Mouse (Mus musculus): ENCODE data around the gene Lrrc23. TPM values are rescaled to one million over a fixed set of nuclear protein-coding genes. Genes with fewer than 3 reads are reported as not detected.
A peak's percentile ranks its signal among the peaks of the same experiment; 100 is the strongest.

Lrrc23 gene
- polyA plus RNA-seq, 1 experiment from 2014 or later = 0.83 TPM

- Histone ChIP-seq H3K9me3 (replicated peaks) (no peaks in the 10 kb centered on the region), H3K9ac (no peak overlapping the region), H3K4me3 (no peak overlapping the region), H3K4me2 (no peak overlapping the region), H3K27me3 (peaks cover 11% of the 10 kb centered on the region; the same call in 1 of the 2 replicates), H3K36me3 (no peaks in the 10 kb centered on the region), H3K27ac (no peak overlapping the region), H3K4me1 (replicated peaks) (peaks cover 28% of the 10 kb centered on the region)
- no peak for ATAC-seq (replicated peaks; ENCODE audit: insufficient number of reproducible peaks, insufficient read depth, low FRiP score, low read depth)
- 80% methylated on average over 7 of the region's 7 CpGs for WGBS
These were observed 13.6 kb downstream of the Lrrc23 start for GRCm38 (mm10) chr6:124765951-124766350.

DNA sequence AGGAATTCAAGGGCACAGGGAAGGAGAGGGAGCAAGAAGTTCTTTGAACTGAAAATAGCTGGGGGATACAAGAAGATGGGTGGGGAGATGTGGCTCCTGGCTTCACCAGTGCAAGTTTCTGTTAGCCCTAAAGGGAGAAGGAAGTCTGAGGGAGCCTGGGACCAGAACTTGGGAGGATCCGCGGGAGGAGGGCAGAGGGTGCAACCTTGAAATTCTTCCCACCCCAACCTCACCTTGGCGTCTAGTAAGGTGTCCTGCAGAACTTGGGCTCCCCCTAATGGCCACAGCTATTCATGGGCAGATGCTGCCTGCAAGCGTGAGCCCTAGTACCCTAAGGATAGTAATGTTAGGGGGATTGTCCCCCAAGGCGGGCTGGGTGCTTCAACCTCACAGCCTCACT, 20.3 kb downstream of the Lrrc23 start:
- no peaks in the 10 kb centered on the region for H3K36me3 ChIP-seq
- peak overlapping the region; percentile 87 for H3K4me2 ChIP-seq
- H3K9me3 ChIP-seq (replicated peaks) = no peaks in the 10 kb centered on the region
- no peak; the same call in 1 of the 2 replicates for ATAC-seq (replicated peaks; ENCODE audit: insufficient number of reproducible peaks, insufficient read depth, low FRiP score, low read depth)
- H3K27ac ChIP-seq = peak overlapping the region; percentile 96
- H3K4me1 ChIP-seq (replicated peaks) = peaks cover 41% of the 10 kb centered on the region
- no peaks in the 10 kb centered on the region for H3K27me3 ChIP-seq
- 1% methylated on average over 5 of the region's 5 CpGs for WGBS
- peak overlapping the region; percentile 26; the same call in 1 of the 2 replicates for H3K9ac ChIP-seq
- H3K4me3 ChIP-seq = peak overlapping the region; percentile 13

GRCm38 (mm10) chr6:124758849-124759232, 20.7 kb downstream of the Lrrc23 start:
- no peak for ATAC-seq (replicated peaks; ENCODE audit: insufficient number of reproducible peaks, insufficient read depth, low FRiP score, low read depth)

GRCm38 (mm10) chr6:124757909-124758848, 21.3 kb downstream of the Lrrc23 start:
- 35% methylated on average over 5 of the region's 5 CpGs for WGBS

More at GRCm38 (mm10) chr6:124758849-124759232, 20.7 kb downstream of the Lrrc23 start:
- no peaks in the 10 kb centered on the region for H3K27me3 ChIP-seq
- peak overlapping the region; percentile 26; the same call in 1 of the 2 replicates for H3K9ac ChIP-seq
- WGBS = 38% methylated on average over 2 of the region's 2 CpGs
- peaks cover 45% of the 10 kb centered on the region for H3K4me1 ChIP-seq (replicated peaks)
- no peaks in the 10 kb centered on the region for H3K9me3 ChIP-seq (replicated peaks)
- H3K4me3 ChIP-seq = peak overlapping the region; percentile 13
- H3K4me2 ChIP-seq = peak overlapping the region; percentile 87
- H3K36me3 ChIP-seq = no peaks in the 10 kb centered on the region
- peak overlapping the region; percentile 96 for H3K27ac ChIP-seq

GRCm38 (mm10) chr6:124757351-124757880, 22.1 kb downstream of the Lrrc23 start:
- no peaks in the 10 kb centered on the region for H3K27me3 ChIP-seq
- no peaks in the 10 kb centered on the region for H3K9me3 ChIP-seq (replicated peaks)
- H3K9ac ChIP-seq = peak overlapping the region; percentile 89
- H3K27ac ChIP-seq = peak overlapping the region; percentile 96
- peaks cover 48% of the 10 kb centered on the region for H3K4me1 ChIP-seq (replicated peaks)
- ATAC-seq (replicated peaks; ENCODE audit: insufficient number of reproducible peaks, insufficient read depth, low FRiP score, low read depth) = no peak
- H3K36me3 ChIP-seq = no peaks in the 10 kb centered on the region
- WGBS = 15% methylated on average over 5 of the region's 5 CpGs
- H3K4me2 ChIP-seq = peak overlapping the region; percentile 87
- H3K4me3 ChIP-seq = peak overlapping the region; percentile 84

More at GRCm38 (mm10) chr6:124757909-124758848, 21.3 kb downstream of the Lrrc23 start:
- peaks cover 48% of the 10 kb centered on the region for H3K4me1 ChIP-seq (replicated peaks)
- H3K4me3 ChIP-seq = peak overlapping the region; percentile 84
- no peak for ATAC-seq (replicated peaks; ENCODE audit: insufficient number of reproducible peaks, insufficient read depth, low FRiP score, low read depth)
- peak overlapping the region; percentile 96 for H3K27ac ChIP-seq
- peak overlapping the region; percentile 89 for H3K9ac ChIP-seq
- peak overlapping the region; percentile 87 for H3K4me2 ChIP-seq
- no peaks in the 10 kb centered on the region for H3K27me3 ChIP-seq
- H3K9me3 ChIP-seq (replicated peaks) = no peaks in the 10 kb centered on the region
- no peaks in the 10 kb centered on the region for H3K36me3 ChIP-seq

DNA sequence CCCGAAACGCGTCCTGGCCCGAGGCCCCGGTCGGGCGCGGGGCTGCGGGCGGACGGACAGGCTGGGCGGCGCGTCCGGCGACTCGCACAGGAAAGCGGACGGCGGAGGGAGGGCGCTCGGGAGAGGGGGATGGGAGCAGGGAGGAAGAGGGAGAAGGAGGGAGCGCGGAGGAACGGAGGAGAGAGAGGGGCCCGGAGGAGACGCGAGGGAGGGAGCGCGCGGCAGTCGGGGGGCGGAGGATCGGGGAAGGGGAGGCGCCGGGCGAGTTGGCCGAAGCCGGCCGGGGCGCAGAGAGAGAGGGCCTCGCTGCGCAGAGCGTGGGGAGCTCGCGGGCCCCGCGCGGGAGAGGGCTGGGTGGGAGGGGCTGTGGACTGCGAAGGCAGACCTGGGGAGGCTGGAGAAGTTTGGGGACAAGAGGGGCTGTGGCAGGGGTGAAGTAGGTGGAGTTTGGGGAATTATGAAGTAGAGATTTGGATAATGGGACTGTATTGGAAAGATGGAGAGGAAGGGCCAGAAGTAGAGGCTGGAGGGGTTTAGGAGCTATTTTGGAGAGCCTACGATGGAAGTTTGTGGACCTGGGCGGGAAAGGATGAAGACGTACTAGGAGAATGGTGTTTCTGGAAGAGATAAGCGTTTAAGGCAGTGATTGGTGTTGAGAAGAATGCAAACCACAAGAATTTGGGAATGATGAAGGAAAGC, 22.7 kb downstream of the Lrrc23 start:
- peak overlapping the region; percentile 84 for H3K4me3 ChIP-seq
- H3K27me3 ChIP-seq = no peaks in the 10 kb centered on the region
- under 1% methylated on average over 49 of the region's 54 CpGs for WGBS
- no peaks in the 10 kb centered on the region for H3K36me3 ChIP-seq
- no peaks in the 10 kb centered on the region for H3K9me3 ChIP-seq (replicated peaks)
- ATAC-seq (replicated peaks; ENCODE audit: insufficient number of reproducible peaks, insufficient read depth, low FRiP score, low read depth) = peak; percentile 78
- peak overlapping the region; percentile 89 for H3K9ac ChIP-seq
- peak overlapping the region; percentile 87 for H3K4me2 ChIP-seq
- peak overlapping the region; percentile 96 for H3K27ac ChIP-seq
- peaks cover 48% of the 10 kb centered on the region for H3K4me1 ChIP-seq (replicated peaks)

- Histone ChIP-seq H3K9me3 (replicated peaks) (no peaks in the 10 kb centered on the region), H3K36me3 (no peaks in the 10 kb centered on the region), H3K27ac (peak within 1 kb of the TSS; percentile 96), H3K9ac (peak within 1 kb of the TSS; percentile 89), H3K4me1 (replicated peaks) (peaks cover 48% of the 10 kb centered on the region), H3K4me3 (peak within 1 kb of the TSS; percentile 84), H3K27me3 (no peaks in the 10 kb centered on the region), H3K4me2 (peak within 1 kb of the TSS; percentile 87)
- under 1% methylated on average over 41 of the region's 100 CpGs for WGBS
- peak; percentile 73 for ATAC-seq (replicated peaks; ENCODE audit: insufficient number of reproducible peaks, insufficient read depth, low FRiP score, low read depth)
These were observed 23.5 kb downstream of the Lrrc23 start, which contains the start of the genes Gm45234 and Atn1 for GRCm38 (mm10) chr6:124755831-124756595. Gene Gm45234, minus strand, starts transcription at chr6:124756021. Gene Atn1, minus strand, starts transcription at chr6:124756524.

GRCm38 (mm10) chr6:124755306-124755705, 24.2 kb downstream of the Lrrc23 start:
- Histone ChIP-seq H3K9ac (peak overlapping the region; percentile 89), H3K27me3 (no peaks in the 10 kb centered on the region), H3K4me3 (peak overlapping the region; percentile 84), H3K4me2 (peak overlapping the region; percentile 87), H3K36me3 (no peaks in the 10 kb centered on the region), H3K4me1 (replicated peaks) (peaks cover 48% of the 10 kb centered on the region), H3K27ac (peak overlapping the region; percentile 96), H3K9me3 (replicated peaks) (no peaks in the 10 kb centered on the region)
- 8% methylated on average over 3 of the region's 3 CpGs for WGBS
- no peak for ATAC-seq (replicated peaks; ENCODE audit: insufficient number of reproducible peaks, insufficient read depth, low FRiP score, low read depth)

- Histone ChIP-seq H3K4me1 (replicated peaks) (peaks cover 48% of the 10 kb centered on the region), H3K36me3 (peaks cover 9% of the 10 kb centered on the region), H3K9ac (no peak overlapping the region), H3K4me2 (no peak overlapping the region), H3K27ac (no peak overlapping the region), H3K9me3 (replicated peaks) (no peaks in the 10 kb centered on the region), H3K27me3 (no peaks in the 10 kb centered on the region), H3K4me3 (no peak overlapping the region)
- no peak for ATAC-seq (replicated peaks; ENCODE audit: insufficient number of reproducible peaks, insufficient read depth, low FRiP score, low read depth)
- WGBS = 84% methylated on average over 2 of the region's 2 CpGs
These were observed 25.7 kb downstream of the Lrrc23 start for GRCm38 (mm10) chr6:124753861-124754260.

DNA sequence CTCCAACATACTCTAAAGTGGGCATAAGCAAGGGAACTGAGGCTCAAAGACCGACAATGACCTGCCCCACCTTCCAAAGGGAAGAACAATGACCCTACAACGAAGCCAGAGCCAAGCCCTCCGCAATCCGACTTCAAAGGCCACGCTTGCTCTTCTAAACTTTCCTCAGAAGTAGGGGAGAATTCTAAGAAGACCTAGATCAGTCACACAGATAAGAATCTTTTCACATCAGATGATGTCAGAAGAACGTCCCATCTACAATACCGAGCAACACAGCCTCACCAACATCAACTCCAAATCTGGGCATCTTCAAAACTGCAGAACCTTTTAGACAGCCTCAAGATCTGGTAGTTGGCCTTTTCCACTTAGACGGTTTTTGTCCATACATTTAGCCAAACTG, 29.1 kb downstream of the Lrrc23 start:
- Histone ChIP-seq H3K27me3 (no peaks in the 10 kb centered on the region), H3K4me3 (no peak overlapping the region), H3K9me3 (replicated peaks) (no peaks in the 10 kb centered on the region), H3K27ac (no peak overlapping the region), H3K36me3 (peaks cover 28% of the 10 kb centered on the region), H3K4me2 (no peak overlapping the region), H3K9ac (no peak overlapping the region), H3K4me1 (replicated peaks) (peaks cover 42% of the 10 kb centered on the region)
- WGBS = 84% methylated on average over 8 of the region's 8 CpGs
- ATAC-seq (replicated peaks; ENCODE audit: insufficient number of reproducible peaks, insufficient read depth, low FRiP score, low read depth) = no peak

Data from heart, embryonic 15.5 days (tissue).